In the genomic region with DNA sequence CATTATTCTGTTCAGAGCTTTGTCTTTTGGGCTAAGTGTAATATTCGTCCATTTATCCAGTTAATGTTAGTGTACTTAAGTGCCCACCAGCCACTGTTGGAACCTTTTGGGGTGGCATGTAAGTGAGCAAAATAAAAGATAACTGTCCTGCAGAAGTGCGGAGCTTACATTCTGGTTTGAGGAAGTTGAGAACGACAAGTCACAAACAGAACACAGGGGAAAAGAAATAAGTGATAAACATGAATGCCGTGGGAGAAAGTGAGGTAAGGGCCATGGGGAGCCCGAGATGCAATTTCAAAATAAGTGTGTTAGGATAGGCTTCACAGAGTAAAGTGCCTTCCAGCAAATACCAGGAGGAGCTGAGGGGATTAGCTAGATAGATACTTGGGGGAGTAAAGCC, we compare ENCODE assay signal across 9 mouse cellular contexts. TPM values are rescaled to one million over a fixed set of nuclear protein-coding genes. Genes with fewer than 3 reads are reported as not detected.
DNase-seq lines count a peak whose midpoint lies in the region; ATAC-seq and TF ChIP-seq lines count a peak whose summit lies in the region.
"Had no signal": no experiment of that assay in that cellular context is flagged by ENCODE, and none has a peak within 500 bp of the region (broad histone marks: within the 10 kb centered on the region; RNA-seq: fewer than 3 reads in every experiment).

No protein-coding gene starts in this region.

- peak overlapping the region; percentile 78 for H3K4me3 ChIP-seq in E14TG2a.4 (replicated peaks; ENCODE audit: low read length)
- H3K4me3 ChIP-seq in hindbrain, embryonic 12.5 days = peak overlapping the region; percentile 58
- H3K4me3 ChIP-seq in midbrain, embryonic 10.5 days = peak overlapping the region; percentile 71

- H3K27ac ChIP-seq in hindbrain, embryonic 12.5 days = no peak overlapping the region
- no peak overlapping the region for H3K27ac ChIP-seq in midbrain, embryonic 10.5 days (replicated peaks)

- TF ChIP-seq CTCF in E14TG2a.4 (conservative IDR thresholded peaks at IDR 0.05; ENCODE audit: low read length) = no peak

- peaks cover 28% of the 10 kb centered on the region for H3K36me3 ChIP-seq in E14TG2a.4 (ENCODE audit: insufficient read depth, low read length)
- peaks cover 28% of the 10 kb centered on the region for H3K36me3 ChIP-seq in hindbrain, embryonic 12.5 days
- peaks cover 35% of the 10 kb centered on the region for H3K36me3 ChIP-seq in midbrain, embryonic 10.5 days

- no peak for ATAC-seq in hindbrain, embryonic 12.5 days (ENCODE audit: low FRiP score)

- H3K9me3 ChIP-seq in E14TG2a.4 (ENCODE audit: low read length) = no peaks in the 10 kb centered on the region
- no peaks in the 10 kb centered on the region for H3K9me3 ChIP-seq in hindbrain, embryonic 12.5 days (replicated peaks)
- no peaks in the 10 kb centered on the region for H3K9me3 ChIP-seq in midbrain, embryonic 10.5 days (replicated peaks)

- H3K4me1 ChIP-seq in E14TG2a.4 (replicated peaks; ENCODE audit: low read depth, low read length) = peaks cover 15% of the 10 kb centered on the region
- peaks cover 13% of the 10 kb centered on the region for H3K4me1 ChIP-seq in hindbrain, embryonic 12.5 days
- peaks cover 22% of the 10 kb centered on the region for H3K4me1 ChIP-seq in midbrain, embryonic 10.5 days

- peak; percentile 58 for DNase-seq in heart, adult 11 months
- DNase-seq in heart, postnatal 4 days = no peak
- DNase-seq in midbrain, embryonic 10.5 days (ENCODE audit: low spot score) = no peak
- DNase-seq in embryo, embryonic 9.5 days (ENCODE audit: extremely low spot score) = no peak
- no peak for DNase-seq in gastrocnemius, postnatal 10 days
- no peak for DNase-seq in retina, embryonic 14.5 days (ENCODE audit: low spot score)

- H3K4me2 ChIP-seq in hindbrain, embryonic 12.5 days (replicated peaks) = peak overlapping the region; percentile 69

- WGBS in hindbrain, embryonic 12.5 days = 78% methylated on average over 5 of the region's 5 CpGs
- WGBS in midbrain, embryonic 10.5 days = 76% methylated on average over 5 of the region's 5 CpGs

- H3K9ac ChIP-seq in hindbrain, embryonic 12.5 days = peak overlapping the region; percentile 42; the same call in 1 of the 2 replicates

- peaks cover 13% of the 10 kb centered on the region for H3K27me3 ChIP-seq in E14TG2a.4 (ENCODE audit: insufficient read depth, low read length)
- H3K27me3 ChIP-seq in hindbrain, embryonic 12.5 days = no peaks in the 10 kb centered on the region
- no peaks in the 10 kb centered on the region for H3K27me3 ChIP-seq in midbrain, embryonic 10.5 days (ENCODE audit: low read depth, poor library complexity, severe bottlenecking)

RNA-seq across cellular contexts. Expression of gene Cmtr2, which starts 3.0 kb away (rescaled TPM):
- 1 to 10 TPM; 3.9 to 4.5 TPM for total RNA-seq in heart, postnatal 4 days (2021)
- 10.5 and 11.3 TPM in 2 replicates for polyA plus RNA-seq in hindbrain, embryonic 12.5 days (2016; fragmentation: Nextera tagmentation; extraction: Ambion mirVana)
- 12.4 and 13.2 TPM in 2 replicates for polyA plus RNA-seq in midbrain, embryonic 10.5 days (2016; fragmentation: Nextera tagmentation; extraction: Ambion mirVana)
- total RNA-seq in gastrocnemius, postnatal 10 days (2021) = 1 to 10 TPM; 3.7 to 4.7 TPM

RNA-seq across cellular contexts. Expression of gene Hydin, which starts 48.3 kb away (rescaled TPM):
- total RNA-seq in heart, postnatal 4 days (2021) = under 1 TPM; 0.14 to 0.16 TPM
- polyA plus RNA-seq in hindbrain, embryonic 12.5 days (2016; fragmentation: Nextera tagmentation; extraction: Ambion mirVana) = 0.30 and 0.40 TPM in 2 replicates
- 0.05 and 0.14 TPM in 2 replicates for polyA plus RNA-seq in midbrain, embryonic 10.5 days (2016; fragmentation: Nextera tagmentation; extraction: Ambion mirVana)
- under 1 TPM; 0.09 to 0.11 TPM for total RNA-seq in gastrocnemius, postnatal 10 days (2021)

RNA-seq across cellular contexts. Expression of gene Calb2, which starts 50.5 kb away (rescaled TPM):
- under 1 TPM; 0.31 to 0.65 TPM for total RNA-seq in heart, postnatal 4 days (2021)
- 23.9 and 28.8 TPM in 2 replicates for polyA plus RNA-seq in hindbrain, embryonic 12.5 days (2016; fragmentation: Nextera tagmentation; extraction: Ambion mirVana)
- polyA plus RNA-seq in midbrain, embryonic 10.5 days (2016; fragmentation: Nextera tagmentation; extraction: Ambion mirVana) = 1.8 and 2.4 TPM in 2 replicates
- total RNA-seq in gastrocnemius, postnatal 10 days (2021) = under 1 TPM; 0.38 to 0.65 TPM
- polyA plus RNA-seq: inflammation-experienced regulatory T-cells, adult 6 months had no signal
